Mouse (Mus musculus) intestine, embryonic 16.5 days (tissue): ENCODE data around the gene Olfr741. TPM values are rescaled to one million over a fixed set of nuclear protein-coding genes. Genes with fewer than 3 reads are reported as not detected.

Experiments used
- ATAC-seq: fragments of 200-750 bp; cut with Nextera tagmentation; 2 replicates; pipeline ENCODE4 v1.8.0; 2017; ENCODE audit warnings: moderate TSS enrichment, moderate library complexity
- H3K27ac ChIP-seq: fragments of 300-500 bp; sonication (generic); 2 replicates; pipeline ENCODE4 v1.5.1; 2014; ENCODE audit warnings: mild to moderate bottlenecking, low read length
- H3K27me3 ChIP-seq: fragments of 300-500 bp; sonication (generic); replicated peaks from 2 replicates; pipeline ENCODE4 v1.6.1; 2014; ENCODE audit warnings: low read length, control low read depth, mixed read lengths; ENCODE audit not compliant: control insufficient read depth, insufficient read depth
- H3K36me3 ChIP-seq: fragments of 300-500 bp; sonication (generic); 2 replicates; pipeline ENCODE4 v1.6.1; 2014; ENCODE audit warnings: low read length, control low read depth; ENCODE audit not compliant: control insufficient read depth, insufficient read depth
- H3K4me1 ChIP-seq: fragments of 300-500 bp; sonication (generic); 2 replicates; pipeline ENCODE4 v1.6.1; 2014; ENCODE audit warnings: low read length, control low read depth, mixed read lengths; ENCODE audit not compliant: control insufficient read depth, insufficient read depth
- H3K4me2 ChIP-seq: fragments of 300-500 bp; sonication (generic); 2 replicates; pipeline ENCODE4 v1.6.1; 2014; ENCODE audit warnings: low read depth, low read length, control low read depth
- H3K4me3 ChIP-seq: fragments of 300-500 bp; sonication (generic); 2 replicates; pipeline ENCODE4 v1.5.1; 2014; ENCODE audit warnings: mild to moderate bottlenecking, low read length
- H3K9ac ChIP-seq: fragments of 300-500 bp; sonication (generic); 2 replicates; pipeline ENCODE4 v1.6.1; 2014; ENCODE audit warnings: low read depth, low read length
- H3K9me3 ChIP-seq: fragments of 300-500 bp; sonication (generic); 2 replicates; pipeline ENCODE4 v1.6.1; 2016; ENCODE audit warnings: low read length, control low read depth; ENCODE audit not compliant: control insufficient read depth
- WGBS: fragments of 180-500 bp; shearing (Covaris S2); extraction: QIAGEN DNeasy Blood & Tissue Kit; methylation state at CpG from one replicate; pipeline ENCODE4 v1.1.7; 2014; 5-methylcytosine and 5-hydroxymethylcytosine counted together
- polyA plus RNA-seq: library from polyadenylated mRNA; unstranded; fragments of >200 nt; fragmentation: Nextera tagmentation; extraction: Ambion mirVana; gene quantifications from 2 replicates; pipeline ENCODE4 v1.2.1, GENCODE M21; 2015

Olfr741 gene
- not detected in 2 replicates for polyA plus RNA-seq

- ATAC-seq, result no peak
- H3K4me3 ChIP-seq, result no peak within 1 kb of the TSS
- 76% methylated on average over 2 of the region's 2 CpGs for WGBS
- no peaks in the 10 kb centered on the region for H3K36me3 ChIP-seq
- H3K9ac ChIP-seq, result no peak within 1 kb of the TSS
- no peaks in the 10 kb centered on the region for H3K27me3 ChIP-seq
- no peaks in the 10 kb centered on the region for H3K9me3 ChIP-seq
- H3K4me1 ChIP-seq, result no peaks in the 10 kb centered on the region
- no peak within 1 kb of the TSS for H3K27ac ChIP-seq
- H3K4me2 ChIP-seq, result no peak within 1 kb of the TSS
These were observed at the start of gene Olfr741 for GRCm38 (mm10) chr14:50472438-50472837. Gene Olfr741, plus strand, starts transcription at chr14:50472738.

- no peak for ATAC-seq
- Histone ChIP-seq H3K27ac (no peak within 1 kb of the TSS), H3K36me3 (no peaks in the 10 kb centered on the region), H3K4me3 (no peak within 1 kb of the TSS), H3K4me2 (no peak within 1 kb of the TSS), H3K9me3 (no peaks in the 10 kb centered on the region), H3K9ac (no peak within 1 kb of the TSS), H3K4me1 (no peaks in the 10 kb centered on the region), H3K27me3 (no peaks in the 10 kb centered on the region)
- WGBS, result 84% methylated on average over 3 of the region's 3 CpGs
These were observed 27.3 kb upstream of the Olfr741 start, which contains the start of gene Olfr740 for GRCm38 (mm10) chr14:50445245-50445644. Gene Olfr740, plus strand, starts transcription at chr14:50445545.

- H3K27me3 ChIP-seq, result no peaks in the 10 kb centered on the region
- no peak overlapping the region for H3K4me2 ChIP-seq
- 61% methylated on average over 2 of the region's 2 CpGs for WGBS
- no peaks in the 10 kb centered on the region for H3K9me3 ChIP-seq
- H3K36me3 ChIP-seq, result no peaks in the 10 kb centered on the region
- H3K27ac ChIP-seq, result no peak overlapping the region
- H3K9ac ChIP-seq, result no peak overlapping the region
- no peaks in the 10 kb centered on the region for H3K4me1 ChIP-seq
- no peak for ATAC-seq
- no peak overlapping the region for H3K4me3 ChIP-seq
These were observed 5.9 kb downstream of the Olfr741 start for GRCm38 (mm10) chr14:50478406-50478805.

GRCm38 (mm10) chr14:50503300-50503699 lies 30.8 kb downstream of the Olfr741 start, which contains the start of gene Olfr742:
Gene Olfr742, plus strand, starts transcription at chr14:50503600.
- H3K4me1 ChIP-seq, result no peaks in the 10 kb centered on the region
- H3K4me2 ChIP-seq, result no peak within 1 kb of the TSS
- H3K36me3 ChIP-seq, result no peaks in the 10 kb centered on the region
- H3K27me3 ChIP-seq, result no peaks in the 10 kb centered on the region
- H3K27ac ChIP-seq, result no peak within 1 kb of the TSS
- WGBS, result 53% methylated on average over 2 of the region's 2 CpGs
- no peak within 1 kb of the TSS for H3K9ac ChIP-seq
- ATAC-seq, result no peak
- H3K9me3 ChIP-seq, result no peaks in the 10 kb centered on the region
- H3K4me3 ChIP-seq, result no peak within 1 kb of the TSS

GRCm38 (mm10) chr14:50521539-50521938 lies 49.0 kb downstream of the Olfr741 start, which contains the start of gene Olfr743:
Gene Olfr743, plus strand, starts transcription at chr14:50521839.
- no peak within 1 kb of the TSS for H3K9ac ChIP-seq
- no peak for ATAC-seq

More at GRCm38 (mm10) chr14:50521539-50521938, 49.0 kb downstream of the Olfr741 start, which contains the start of gene Olfr743:
- Histone ChIP-seq H3K36me3 (no peaks in the 10 kb centered on the region), H3K27me3 (no peaks in the 10 kb centered on the region), H3K27ac (no peak within 1 kb of the TSS), H3K4me3 (no peak within 1 kb of the TSS), H3K9me3 (no peaks in the 10 kb centered on the region), H3K4me1 (no peaks in the 10 kb centered on the region), H3K4me2 (no peak within 1 kb of the TSS)

Other genes starting within 250 kb of the Olfr741 start
- gene Olfr731, start 230.9 kb upstream of the Olfr741 start, polyA plus RNA-seq, result not detected in 2 replicates
- not detected in 2 replicates for gene Olfr732, start 188.5 kb upstream of the Olfr741 start, polyA plus RNA-seq
- gene Olfr733, start 171.2 kb upstream of the Olfr741 start, polyA plus RNA-seq, result not detected in 2 replicates
- gene Olfr734, start 146.0 kb upstream of the Olfr741 start, polyA plus RNA-seq, result not detected in 2 replicates
- not detected in 2 replicates for gene Olfr735, start 123.9 kb upstream of the Olfr741 start, polyA plus RNA-seq
- gene Tlr11, start 114.8 kb upstream of the Olfr741 start, polyA plus RNA-seq, result 0.05 and 0.10 TPM in 2 replicates
- not detected in 2 replicates for gene Olfr736, start 91.6 kb upstream of the Olfr741 start, polyA plus RNA-seq
- gene Olfr738, start 65.2 kb upstream of the Olfr741 start, polyA plus RNA-seq, result not detected in 2 replicates
- not detected in 2 replicates for gene Olfr739, start 54.1 kb upstream of the Olfr741 start, polyA plus RNA-seq
- not detected in 2 replicates for gene Olfr740, start 27.2 kb upstream of the Olfr741 start, polyA plus RNA-seq
- not detected in 2 replicates for gene Olfr742, start 30.9 kb downstream of the Olfr741 start, polyA plus RNA-seq
- not detected in 2 replicates for gene Olfr743, start 49.1 kb downstream of the Olfr741 start, polyA plus RNA-seq
- gene Olfr744, start 142.1 kb downstream of the Olfr741 start, polyA plus RNA-seq, result not detected in 2 replicates
- gene Olfr745, start 166.7 kb downstream of the Olfr741 start, polyA plus RNA-seq, result not detected in 2 replicates
- not detected in 2 replicates for gene Olfr746, start 174.3 kb downstream of the Olfr741 start, polyA plus RNA-seq
- gene Olfr747, start 220.5 kb downstream of the Olfr741 start, polyA plus RNA-seq, result not detected in 2 replicates
- gene Olfr748, start 234.6 kb downstream of the Olfr741 start, polyA plus RNA-seq, result not detected in 2 replicates